Mouse (Mus musculus): Measurements from ENCODE around the gene Nr5a1.

The Nr5a1 gene

DNA sequence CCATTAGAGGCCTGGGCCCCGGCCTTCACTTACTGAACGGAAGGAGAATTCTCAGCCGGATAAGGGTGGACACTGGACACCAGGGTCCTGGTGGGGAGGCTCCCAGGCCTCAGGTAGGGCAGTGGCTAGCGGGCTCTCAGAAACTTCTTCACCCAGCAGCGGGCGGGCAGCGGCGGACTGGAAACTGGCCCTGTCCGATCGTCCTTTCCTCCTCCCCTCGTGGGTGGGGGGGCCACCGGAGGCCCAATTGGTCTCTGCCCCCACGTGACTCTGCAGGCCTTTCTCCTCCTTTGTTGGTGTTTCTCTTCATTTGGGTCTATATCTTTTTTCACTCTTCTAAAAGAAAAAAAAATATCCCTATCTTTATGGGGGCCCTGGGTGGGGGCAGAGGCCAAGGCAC lies at the start of gene Nr5a1:
Gene Nr5a1, minus strand, starts transcription at position 219 of the 400 bp plus-strand sequence.
- no peak for DNase-seq

DNA sequence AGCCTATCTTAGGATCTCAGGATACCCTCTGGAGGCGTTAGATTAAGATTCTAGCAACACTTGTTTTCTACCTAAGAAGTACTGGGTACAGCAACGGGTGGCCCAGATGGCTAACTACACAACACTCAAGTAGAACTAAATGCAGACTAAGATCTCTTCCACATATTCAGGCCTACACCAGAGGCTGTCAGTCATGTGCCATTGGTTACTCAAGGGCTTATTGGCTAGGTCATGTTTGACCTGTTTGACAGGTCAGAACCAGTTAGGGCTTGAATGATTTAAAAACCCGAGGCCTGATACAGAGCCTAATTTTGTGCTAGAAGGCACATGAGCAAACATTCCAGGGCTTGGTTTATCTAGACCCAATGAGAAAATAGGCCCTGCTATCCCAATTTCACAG lies 25.5 kb upstream of the Nr5a1 start:
- no peak for DNase-seq

DNA sequence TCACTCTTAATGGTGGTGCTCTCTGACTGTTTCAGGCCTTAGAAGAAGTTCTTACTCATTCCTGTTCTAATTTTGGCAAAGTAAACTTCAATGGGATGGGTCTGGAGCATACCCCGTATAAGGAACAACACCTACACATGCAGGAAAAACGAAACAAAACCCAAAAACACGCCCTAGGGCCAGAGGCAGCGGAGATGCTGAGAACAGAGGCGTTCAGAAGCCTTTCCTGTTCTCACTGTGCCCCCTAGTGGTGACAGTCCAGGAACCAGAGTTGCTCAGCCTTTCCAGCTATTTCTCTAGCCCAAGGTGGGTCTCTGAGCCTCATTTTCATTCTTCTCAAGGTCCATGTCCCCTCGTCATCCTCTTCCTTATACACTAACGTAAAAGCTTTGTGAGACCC lies 25.1 kb upstream of the Nr5a1 start:
- peak; percentile 24 to 58 for DNase-seq

DNA sequence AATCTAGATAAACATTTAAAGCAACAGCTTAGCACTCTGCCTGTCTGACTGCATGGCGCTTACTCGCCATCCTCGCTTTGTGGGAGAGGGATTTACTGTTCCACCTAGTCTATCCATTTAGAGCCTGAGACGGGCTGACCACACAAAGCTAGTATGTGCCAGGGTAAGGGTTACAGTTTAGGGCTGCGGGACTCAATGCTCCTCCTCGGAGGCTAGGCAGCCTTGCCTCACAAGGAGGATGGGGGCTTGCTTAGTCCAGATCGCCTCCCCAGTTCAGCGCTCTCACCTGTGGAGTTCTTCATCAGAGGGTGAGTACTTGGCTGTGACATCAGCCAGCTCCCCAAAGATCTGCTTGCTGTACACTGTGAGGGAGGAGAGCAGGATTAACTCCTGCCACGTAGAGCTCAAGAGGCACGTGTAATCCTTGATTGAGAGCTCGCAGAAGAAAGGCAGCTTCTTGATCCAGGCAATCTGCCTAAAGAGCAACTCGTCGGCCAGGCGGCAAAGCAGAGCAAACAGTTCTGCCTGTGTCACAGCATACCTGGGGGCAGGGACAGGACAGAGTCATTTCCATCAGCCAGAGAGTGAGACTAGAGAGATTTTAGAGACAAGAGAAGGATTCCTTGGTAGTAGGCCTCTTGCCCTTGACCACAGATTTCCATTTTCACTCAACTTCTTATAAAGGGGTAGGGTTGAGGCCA lies 24.4 kb upstream of the Nr5a1 start:
- DNase-seq = no peak

DNA sequence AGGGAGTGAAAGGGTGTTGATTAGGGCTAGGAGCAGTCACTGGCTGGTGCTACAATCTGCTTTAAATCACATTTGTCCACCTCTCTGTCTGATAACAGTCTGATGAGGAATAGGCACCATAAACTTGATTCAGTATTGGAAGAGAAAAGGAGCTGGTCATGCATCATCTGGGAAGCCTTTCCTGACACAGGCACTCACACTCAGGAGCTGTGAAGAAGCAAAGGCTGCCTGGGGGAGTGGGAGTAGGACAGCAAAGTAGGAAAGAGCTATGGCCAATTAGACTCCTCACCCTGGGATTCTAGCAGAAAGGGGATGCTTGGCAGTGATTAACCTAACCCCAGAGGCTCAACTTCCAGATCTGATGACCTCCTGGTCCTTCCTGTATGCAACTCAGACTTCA lies 21.4 kb upstream of the Nr5a1 start:
- DNase-seq = no peak

DNA sequence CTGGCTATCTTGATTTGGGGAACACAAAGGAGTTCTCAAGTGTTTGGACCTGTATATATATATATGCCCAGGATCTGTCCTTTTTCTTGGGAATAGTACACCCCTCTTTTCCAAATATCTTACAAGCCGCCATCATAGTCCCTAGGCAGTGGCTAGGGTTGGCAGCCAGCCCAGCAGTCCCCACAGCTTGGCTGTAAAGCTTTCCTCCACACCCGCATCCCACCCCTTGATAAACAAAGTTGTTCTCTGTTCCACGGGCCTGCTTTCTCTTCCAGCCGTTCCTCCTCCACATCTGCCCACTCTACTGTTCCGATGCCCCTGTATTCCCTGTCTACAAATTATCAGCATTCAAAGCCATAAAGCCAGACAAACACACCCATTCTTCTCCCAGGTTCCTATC lies 20.4 kb upstream of the Nr5a1 start:
- no peak for DNase-seq

DNA sequence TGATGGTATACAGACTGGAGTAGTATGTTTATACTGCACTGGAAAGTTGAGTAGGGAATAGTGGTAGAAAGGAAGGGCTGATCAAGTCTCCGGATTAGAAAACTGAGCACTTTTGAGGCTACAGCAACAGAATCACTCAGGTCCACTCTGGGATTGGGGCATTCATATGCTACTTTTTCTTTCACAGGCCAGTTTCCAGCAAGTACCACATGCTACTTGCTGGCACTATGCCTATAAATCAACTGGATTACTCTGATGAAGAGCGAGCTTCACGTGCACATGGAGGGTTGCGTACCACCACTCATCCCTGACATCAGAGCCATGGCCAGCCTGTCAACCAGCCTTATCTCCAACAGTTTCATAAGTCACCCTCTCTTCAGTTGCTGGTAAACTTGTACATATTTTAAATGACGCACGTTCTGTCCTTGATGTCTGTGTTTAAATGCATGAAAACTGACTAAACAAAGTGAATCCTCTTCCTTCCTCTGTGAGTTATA lies 16.0 kb upstream of the Nr5a1 start:
- DNase-seq = no peak

DNA sequence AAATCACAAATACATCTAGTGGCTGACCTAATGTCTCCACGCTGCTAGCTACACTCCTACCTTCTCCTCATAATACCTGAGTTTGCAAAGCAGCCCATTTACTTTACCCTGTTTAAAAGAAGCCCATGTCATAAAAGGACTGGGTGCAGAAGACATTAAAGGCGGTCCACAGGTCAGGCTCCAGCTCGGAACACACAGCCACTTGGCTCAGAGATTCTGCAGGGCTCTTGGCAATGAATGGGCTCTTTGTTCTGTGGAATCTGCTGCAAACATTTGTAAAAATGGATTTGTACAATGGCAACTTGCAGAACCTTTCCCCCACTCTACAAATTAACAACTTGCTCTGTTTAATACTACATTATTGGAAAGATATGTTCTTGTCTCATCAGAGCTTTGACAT lies 11.1 kb upstream of the Nr5a1 start:
- no peak for DNase-seq

DNA sequence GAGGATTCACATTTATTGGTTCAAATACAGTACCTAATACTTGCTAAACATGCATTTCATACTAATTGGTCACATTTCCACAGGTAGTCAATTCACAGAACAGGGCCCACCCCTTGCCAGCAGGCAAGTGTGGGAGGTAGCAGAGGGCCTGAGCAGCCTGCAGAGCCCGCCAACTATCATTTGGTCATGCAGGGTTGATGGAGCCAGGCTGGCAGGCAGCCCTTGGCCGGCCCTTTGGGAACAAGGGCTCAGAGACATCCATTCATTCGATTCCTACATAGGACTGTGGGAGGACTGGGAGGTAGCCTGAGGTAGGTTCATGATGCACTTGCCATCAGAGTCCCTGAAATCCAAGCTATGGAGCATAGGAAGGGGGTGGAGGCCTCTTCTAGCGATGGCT lies 9.0 kb upstream of the Nr5a1 start:
- no peak for DNase-seq

DNA sequence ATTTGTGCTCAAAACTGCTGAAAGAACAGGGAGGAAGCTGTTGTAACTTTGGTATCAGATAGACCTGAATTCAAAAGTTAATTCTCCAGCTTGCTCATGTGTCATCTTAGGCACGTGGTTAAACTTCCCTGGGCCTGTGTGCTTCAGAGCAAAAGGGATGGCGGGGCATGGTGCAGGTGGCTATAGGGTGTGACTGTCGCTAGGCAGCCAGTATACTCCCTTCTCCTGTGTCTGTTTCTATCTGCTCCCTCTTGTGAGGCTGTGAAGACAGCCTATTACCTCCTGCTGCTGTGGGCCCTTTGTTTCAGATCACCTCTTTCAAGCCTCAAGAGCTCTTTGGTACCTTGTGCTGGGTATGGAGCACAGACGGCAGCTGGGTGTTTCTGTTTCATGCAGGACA lies 7.7 kb upstream of the Nr5a1 start:
- no peak for DNase-seq

DNA sequence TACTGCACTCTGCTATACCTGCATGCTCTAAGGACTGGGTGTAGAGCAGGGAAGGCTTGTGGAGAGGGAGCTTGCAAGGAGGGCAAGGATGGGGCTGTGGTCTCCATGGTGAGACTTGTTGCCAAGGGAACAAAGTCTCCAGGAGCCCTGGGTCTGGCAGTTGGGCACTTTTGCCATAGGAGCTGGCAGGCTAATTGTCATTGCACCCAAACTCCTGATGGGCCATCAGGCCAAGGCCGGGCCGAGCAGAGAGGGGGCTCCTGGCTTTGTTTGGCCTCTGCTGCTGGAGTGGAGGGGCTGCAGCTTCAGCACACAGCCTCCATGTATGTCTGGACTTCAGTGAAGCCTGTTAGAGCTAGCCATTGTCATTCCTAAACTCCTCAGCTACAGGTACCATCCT lies 6.3 kb upstream of the Nr5a1 start:
- DNase-seq = no peak

DNA sequence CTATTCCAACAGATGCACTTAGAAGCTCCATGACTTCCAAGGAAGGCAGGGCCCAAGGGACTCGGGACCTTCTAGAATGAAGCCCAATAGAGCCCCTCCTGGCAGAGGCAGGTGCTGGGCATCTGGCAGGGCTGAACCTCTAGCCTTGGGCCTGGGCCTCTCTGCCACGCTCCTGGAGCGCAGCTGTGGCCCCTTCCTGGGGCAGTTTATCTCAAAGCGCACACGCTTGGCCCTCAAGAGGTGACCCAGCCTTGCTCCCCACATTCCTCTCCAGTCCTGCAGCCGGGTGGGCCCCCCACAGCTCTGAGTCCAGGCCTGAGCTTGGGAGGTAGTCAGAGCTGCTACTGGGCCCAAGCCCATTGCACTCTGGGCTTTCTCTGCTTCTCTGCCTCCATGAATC lies 5.0 kb upstream of the Nr5a1 start:
- DNase-seq = no peak

DNA sequence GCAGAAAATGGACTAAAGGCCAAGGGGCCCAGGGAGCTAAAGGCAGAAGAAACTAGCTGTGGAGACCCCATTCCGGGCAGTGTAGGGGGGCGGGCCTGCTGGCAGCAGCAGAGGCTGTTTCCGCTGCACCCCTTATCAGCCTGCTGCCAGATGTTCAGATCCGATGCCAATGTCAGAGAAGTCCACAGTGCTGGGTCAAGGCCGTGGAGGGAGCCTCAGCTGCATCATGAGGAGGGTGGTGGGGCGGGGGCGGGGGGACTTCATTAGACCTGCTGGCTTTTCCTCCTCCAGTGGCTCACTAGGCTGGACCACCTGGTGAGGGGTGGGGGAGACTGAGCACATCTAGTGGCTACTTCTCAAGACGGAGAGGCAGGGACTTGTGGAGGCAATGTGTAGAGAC lies 4.3 kb upstream of the Nr5a1 start:
- no peak for DNase-seq

DNA sequence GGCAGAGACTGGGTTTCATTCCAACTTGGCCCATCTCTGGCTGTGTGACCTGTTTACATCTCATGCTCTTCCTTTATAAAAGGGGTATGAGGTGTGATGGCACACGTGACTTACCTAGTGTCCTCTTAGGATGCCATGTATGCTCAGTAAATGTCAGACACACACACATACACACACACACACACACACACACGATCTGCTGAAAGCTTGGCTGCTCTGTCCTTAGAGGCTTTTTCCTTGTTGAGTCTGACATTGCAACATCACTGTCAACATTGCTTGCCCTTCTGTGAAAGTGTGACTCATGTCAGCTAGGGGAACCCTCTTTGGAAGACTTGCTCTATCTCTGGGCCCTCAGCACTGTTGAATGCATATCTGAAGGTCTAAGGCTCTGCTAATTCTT lies 3.1 kb upstream of the Nr5a1 start:
- no peak for DNase-seq

DNA sequence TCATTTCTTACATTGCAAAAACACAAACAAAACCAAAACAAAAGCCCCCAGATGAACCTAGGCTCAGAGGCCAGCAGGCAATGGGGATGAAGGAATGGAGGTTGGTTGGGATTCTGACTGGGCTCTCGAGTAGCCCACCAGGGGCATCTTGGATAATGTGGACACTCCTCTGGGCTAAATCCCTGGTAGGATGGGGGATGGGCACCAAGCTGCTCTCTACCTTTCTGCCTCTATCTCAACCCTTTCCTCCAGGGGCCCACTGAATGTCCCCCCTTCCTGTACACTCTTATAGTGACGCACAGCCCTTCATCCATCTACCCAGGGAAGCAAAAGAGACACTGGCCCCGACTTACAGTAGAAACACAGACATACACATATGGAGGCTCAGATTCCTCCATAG lies 746 bp downstream of the Nr5a1 start:
- DNase-seq = no peak

DNA sequence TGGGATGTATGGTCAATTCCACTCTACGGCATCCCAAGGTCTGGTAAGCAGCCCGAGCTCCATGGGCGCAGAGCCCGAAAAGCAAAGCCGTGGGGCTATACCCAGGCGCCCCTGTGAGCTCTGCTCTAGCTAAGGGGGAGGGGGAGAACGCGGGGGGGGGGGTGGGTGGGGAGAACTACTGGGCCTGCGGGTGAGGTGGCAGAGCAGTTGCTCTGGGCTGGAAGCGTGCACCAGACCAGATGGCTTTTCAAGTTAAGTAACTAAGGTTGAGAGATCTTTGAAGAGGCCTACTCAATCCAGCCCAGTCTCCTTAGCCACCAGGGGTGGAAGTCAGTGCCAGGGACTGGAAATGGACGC lies 1.6 kb downstream of the Nr5a1 start:
- DNase-seq = no peak

DNA sequence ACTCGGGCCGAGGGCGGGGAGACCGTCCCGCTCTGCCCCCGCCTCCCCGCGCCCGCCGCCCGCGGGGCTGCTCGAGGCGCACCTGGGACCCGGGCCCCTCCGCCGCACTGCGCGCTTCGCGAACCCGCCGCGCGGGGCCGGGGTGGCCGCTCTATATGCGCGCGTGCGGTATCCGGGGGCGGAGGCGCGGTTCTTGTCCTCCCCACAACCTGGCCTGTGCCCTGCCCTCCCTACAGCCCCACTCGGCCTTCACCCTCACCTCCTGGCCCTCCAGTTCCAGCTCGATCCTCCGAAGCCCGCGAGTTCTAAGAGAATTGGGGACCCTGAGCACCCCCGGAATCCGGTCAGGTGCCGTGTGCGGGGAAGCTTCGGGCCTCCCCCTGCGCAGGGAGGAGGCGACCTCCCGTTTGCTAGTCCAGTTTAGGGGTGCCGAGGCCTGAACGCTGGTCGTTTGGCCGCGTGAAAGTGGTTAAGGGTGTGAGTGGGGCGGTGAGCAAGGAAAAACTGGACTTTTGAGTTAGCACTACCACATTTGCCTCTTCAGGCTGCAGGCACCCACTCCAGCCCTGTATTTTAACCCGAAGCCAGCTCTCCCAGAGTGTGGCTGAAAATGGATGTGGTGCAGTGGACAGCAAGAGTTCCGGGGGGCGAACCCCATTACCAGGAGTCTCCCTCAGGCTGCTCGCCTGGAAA lies 2.1 kb downstream of the Nr5a1 start:
- DNase-seq = no peak

DNA sequence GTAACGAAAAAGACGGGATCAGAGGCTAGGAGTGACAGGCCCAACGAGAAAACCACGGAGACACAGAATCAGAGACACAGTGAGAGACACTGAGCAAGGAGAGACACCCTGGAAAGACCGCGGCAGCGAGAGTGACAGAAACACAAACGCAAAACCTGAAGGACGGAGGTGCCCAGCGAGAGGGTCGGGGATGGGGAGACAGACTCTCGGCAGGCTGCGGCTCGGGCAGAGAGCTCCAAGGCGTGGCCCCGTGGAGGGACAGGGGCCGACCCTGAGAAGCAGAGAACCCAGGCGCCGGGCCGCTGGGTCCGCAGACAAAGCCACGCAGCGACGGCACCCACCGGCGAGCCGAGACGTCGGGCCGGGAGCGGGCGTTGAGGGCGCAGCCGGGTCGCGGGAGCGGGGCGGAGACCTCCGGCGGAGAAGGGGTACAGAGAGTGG lies 2.9 kb downstream of the Nr5a1 start:
- no peak for DNase-seq

DNA sequence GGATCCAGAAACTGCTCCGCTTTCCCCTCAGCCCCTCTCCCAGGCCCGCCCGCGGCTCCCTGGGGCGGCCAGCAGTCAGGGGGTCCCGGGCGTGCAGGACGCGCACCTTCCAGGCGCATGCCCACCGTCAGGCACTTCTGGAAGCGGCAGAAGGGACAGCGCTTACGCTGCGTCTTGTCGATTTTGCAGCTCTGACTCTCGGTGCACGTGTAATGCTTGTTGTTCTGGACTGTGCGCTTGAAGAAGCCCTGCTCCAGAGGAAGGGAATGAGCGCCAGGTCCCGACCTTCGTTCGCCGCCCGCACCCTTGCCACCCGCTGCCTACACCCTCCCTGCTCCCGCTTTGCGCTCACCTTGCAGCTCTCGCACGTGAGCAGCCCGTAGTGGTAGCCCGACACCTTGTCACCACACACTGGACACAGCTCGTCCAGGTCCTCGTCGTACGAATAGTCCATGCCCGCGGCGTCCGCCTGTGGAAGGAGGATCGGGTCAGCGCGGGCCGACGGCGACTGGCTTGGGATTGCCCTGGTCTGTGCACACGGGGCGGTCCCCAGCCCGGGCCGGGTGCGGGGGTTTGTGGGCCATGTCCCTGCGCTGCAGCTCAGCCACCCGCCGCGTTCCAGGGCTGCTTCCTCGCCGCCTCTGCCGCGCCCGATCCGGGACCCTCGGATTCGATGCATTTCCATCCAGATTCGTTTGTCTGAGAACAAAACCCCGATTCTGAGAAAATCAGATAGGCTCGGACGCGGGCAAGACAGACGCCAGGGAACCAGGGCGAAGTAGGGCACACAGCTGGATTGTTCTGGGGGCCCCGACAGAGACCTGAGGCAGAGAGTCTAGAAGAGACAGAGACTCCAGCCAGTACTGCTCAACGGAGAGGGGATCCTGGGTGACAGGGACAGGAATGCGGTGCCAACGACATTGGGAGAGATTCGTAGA lies 3.8 kb downstream of the Nr5a1 start:
- DNase-seq = no peak

DNA sequence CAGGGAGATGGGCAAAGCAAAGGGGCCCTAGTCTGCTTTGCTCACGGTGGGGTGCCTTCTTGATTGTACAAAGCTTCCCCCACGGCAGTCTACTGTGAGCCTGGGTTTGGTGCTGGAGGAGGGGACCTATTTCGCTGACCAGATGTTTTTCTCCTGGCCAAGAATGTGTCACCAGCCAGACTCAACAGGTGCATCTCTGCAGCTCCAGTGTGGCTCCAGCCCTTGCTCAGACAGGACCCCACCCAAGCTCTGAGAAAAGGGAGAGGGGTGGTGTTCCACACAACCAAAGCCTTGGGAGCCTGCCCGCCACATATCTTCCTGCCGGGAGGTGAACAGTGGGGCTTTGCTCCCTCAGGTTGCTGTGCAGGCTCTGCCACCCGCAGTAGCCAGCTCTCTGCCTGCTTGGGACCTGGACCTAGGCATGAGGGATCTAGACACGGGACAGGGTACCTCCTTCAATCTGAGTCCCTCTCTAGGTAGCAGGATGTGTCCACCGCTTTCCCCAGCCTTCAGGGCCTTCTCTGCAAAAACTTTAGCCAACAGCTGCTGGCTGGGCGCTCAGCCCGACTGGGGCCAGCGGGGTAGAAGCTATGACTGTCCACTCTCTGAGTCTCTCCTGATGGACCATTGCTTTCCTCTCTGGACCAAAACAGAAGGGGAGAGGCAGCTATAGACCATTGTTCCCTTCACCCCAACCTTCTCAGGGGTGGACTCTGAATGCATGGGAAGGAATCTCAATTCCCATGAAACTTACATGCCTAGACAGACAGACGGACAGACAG lies 5.2 kb downstream of the Nr5a1 start:
- DNase-seq = no peak

DNA sequence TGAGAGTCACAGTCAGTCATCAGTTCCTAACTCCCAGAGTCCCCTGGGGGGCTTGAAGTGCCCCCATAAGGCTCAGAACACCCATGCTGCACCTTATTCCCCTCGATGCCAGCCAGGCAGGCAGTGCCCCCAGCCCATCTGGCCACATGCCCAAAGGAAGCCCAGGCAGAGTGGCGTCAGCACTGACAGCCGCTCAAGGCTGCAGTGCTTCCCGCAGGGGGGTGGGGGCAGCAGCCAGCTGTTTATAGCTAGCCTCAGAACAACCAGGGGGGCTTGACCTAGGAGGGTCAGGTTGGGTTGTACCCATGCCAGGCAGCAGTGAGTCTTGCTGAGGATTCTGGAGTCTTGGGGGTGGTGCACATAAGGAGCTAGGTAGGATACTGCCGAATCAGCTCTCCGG lies 7.7 kb downstream of the Nr5a1 start:
- no peak for DNase-seq

DNA sequence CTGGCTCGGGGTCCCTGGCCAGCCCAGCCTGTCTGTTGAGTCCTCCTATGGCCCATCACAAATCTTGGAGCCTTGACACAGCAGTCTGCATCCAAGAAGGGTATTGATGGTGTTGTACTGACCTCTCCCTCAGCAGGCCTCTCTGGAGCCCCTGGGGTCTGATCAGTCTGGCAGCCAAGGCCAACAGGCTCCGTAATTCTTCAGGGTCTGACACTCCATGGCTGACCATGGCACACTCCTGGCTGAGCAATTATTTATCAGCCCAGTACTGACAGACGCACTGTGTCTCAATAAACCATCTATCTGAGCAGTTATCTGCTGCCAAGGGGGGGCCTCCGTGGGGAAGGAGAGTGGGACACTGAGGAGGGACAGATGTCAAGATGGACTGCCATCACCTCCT lies 9.3 kb downstream of the Nr5a1 start:
- no peak for DNase-seq

DNA sequence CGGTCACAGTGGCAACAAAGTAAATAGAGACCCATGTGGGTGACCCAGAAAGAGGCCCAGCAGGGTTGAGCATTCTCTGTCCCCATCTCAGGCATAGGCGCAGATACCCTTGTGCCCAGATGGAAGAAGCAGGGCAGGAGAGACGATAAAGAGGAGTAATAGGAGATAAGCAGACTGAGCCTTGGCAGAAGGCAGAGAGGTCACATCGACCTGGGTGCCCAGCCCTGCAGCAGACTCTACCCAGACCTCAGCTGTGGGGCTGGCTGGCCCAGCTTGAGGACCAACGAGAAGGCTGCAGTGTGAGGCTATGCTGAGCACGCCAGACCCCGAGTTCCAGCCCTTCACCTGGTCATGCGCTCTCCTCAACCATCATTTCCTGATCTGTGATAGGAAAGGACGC lies 10.0 kb downstream of the Nr5a1 start:
- no peak for DNase-seq

Measured in lung, adult 18-20 months (tissue).